Mouse (Mus musculus) right cerebral cortex, postnatal 36 days (tissue): ENCODE measurements around the gene Bclaf3.
"Not testable (repeated sequence)": the region's sequence is repeated elsewhere in the genome, so short reads cannot be mapped to it uniquely, and the experiment has no call there.

ENCODE experiments used
- DNase-seq, 2 experiments: peaks; one replicate each; pipeline ENCODE4 v3.0.0; 2022; ENCODE audit warnings: low spot score in 2 of 2, mixed read lengths in 1 of 2

The Bclaf3 gene

GRCm38 (mm10) chrX:159526388-159526787, at the start of gene Bclaf3:
Bclaf3 (plus strand) TSS chrX:159526688.
- DNase-seq: no peak

- peak in 1 of 2 experiments; percentile 3 for DNase-seq
Observed at GRCm38 (mm10) chrX:159478243-159478940, 48.1 kb upstream of the Bclaf3 start.

- DNase-seq: no peak
Observed at GRCm38 (mm10) chrX:159484247-159484646, 42.2 kb upstream of the Bclaf3 start.

GRCm38 (mm10) chrX:159503181-159503580, 23.3 kb upstream of the Bclaf3 start:
- no peak for DNase-seq

- DNase-seq: no peak
Observed at GRCm38 (mm10) chrX:159508331-159509036, 18.0 kb upstream of the Bclaf3 start.

GRCm38 (mm10) chrX:159509042-159509441, 17.4 kb upstream of the Bclaf3 start:
- DNase-seq: no peak

- no peak for DNase-seq
Observed at GRCm38 (mm10) chrX:159509847-159510715, 16.4 kb upstream of the Bclaf3 start.

- DNase-seq: no peak
Observed at GRCm38 (mm10) chrX:159510716-159511051, 15.8 kb upstream of the Bclaf3 start.

GRCm38 (mm10) chrX:159515599-159515998, 10.9 kb upstream of the Bclaf3 start:
- no peak for DNase-seq

- no peak for DNase-seq
Observed at GRCm38 (mm10) chrX:159521780-159522179, 4.7 kb upstream of the Bclaf3 start.

- DNase-seq: no peak
Observed at GRCm38 (mm10) chrX:159522651-159523050, 3.8 kb upstream of the Bclaf3 start.

- peak; percentile 92 to 93 for DNase-seq
Observed at GRCm38 (mm10) chrX:159532427-159532810, 5.9 kb downstream of the Bclaf3 start.

GRCm38 (mm10) chrX:159532811-159533462, 6.4 kb downstream of the Bclaf3 start:
- DNase-seq: peak in 1 of 2 experiments; percentile 8

- no peak for DNase-seq
Observed at GRCm38 (mm10) chrX:159541936-159542335, 15.4 kb downstream of the Bclaf3 start.

GRCm38 (mm10) chrX:159547093-159547492, 20.6 kb downstream of the Bclaf3 start:
- DNase-seq: no peak

GRCm38 (mm10) chrX:159584738-159585137, 58.2 kb downstream of the Bclaf3 start:
- DNase-seq: not testable (repeated sequence)

- no peak for DNase-seq
Observed at GRCm38 (mm10) chrX:159591633-159592032, 65.1 kb downstream of the Bclaf3 start.

GRCm38 (mm10) chrX:159597502-159597901, 71.0 kb downstream of the Bclaf3 start:
- no peak for DNase-seq

GRCm38 (mm10) chrX:159604832-159605231, 78.3 kb downstream of the Bclaf3 start:
- DNase-seq: no peak

GRCm38 (mm10) chrX:159606936-159607335, 80.4 kb downstream of the Bclaf3 start:
- DNase-seq: no peak

GRCm38 (mm10) chrX:159626208-159626906, 99.9 kb downstream of the Bclaf3 start:
- peak in 1 of 2 experiments; percentile 16 for DNase-seq
